Mouse (Mus musculus) CH12.LX (cell line): ENCODE data around the gene Oosp3. TPM values are rescaled to one million over a fixed set of nuclear protein-coding genes. Genes with fewer than 3 reads are reported as not detected.

ENCODE experiments used
- DNase-seq: peaks from one replicate; pipeline ENCODE4 v3.0.0-alpha.2; 2013; ENCODE audit errors: extremely low read depth
- H3K27ac ChIP-seq: 2 replicates; pipeline ENCODE4 v1.5.1; 2012; ENCODE audit warnings: low read depth, mild to moderate bottlenecking, control low read depth, moderate library complexity; ENCODE audit not compliant: insufficient read depth
- H3K27me3 ChIP-seq: replicated peaks from 2 replicates; pipeline ENCODE3; 2012; ENCODE audit warnings: inconsistent platforms
- H3K36me3 ChIP-seq, 2 experiments: replicated peaks in 1 of 2; 2 replicates each; pipeline versions ENCODE3 to v1.6.1; 2012; ENCODE audit warnings: inconsistent platforms in 1 of 2, low read length in 1 of 2, mild to moderate bottlenecking in 1 of 2, mixed read lengths in 1 of 2, moderate library complexity in 1 of 2; ENCODE audit not compliant: control insufficient read depth in 1 of 2, insufficient read depth in 1 of 2
- H3K4me1 ChIP-seq, 2 experiments: 2 replicates each; pipeline ENCODE4 v1.6.1; 2012; ENCODE audit warnings: inconsistent platforms in 1 of 2, moderate library complexity in 1 of 2; ENCODE audit not compliant: insufficient read depth in 2 of 2, control insufficient read depth in 1 of 2
- H3K4me2 ChIP-seq: 2 replicates; pipeline ENCODE4 v1.6.1; 2012; ENCODE audit warnings: low read depth, mild to moderate bottlenecking, control low read depth; ENCODE audit not compliant: poor library complexity, insufficient read depth, severe bottlenecking
- H3K4me3 ChIP-seq, 3 experiments: fragments of 150-350 bp in 1 of 3; sonication (generic) in 1 of 3; replicated peaks in 1 of 3; 2 replicates each; pipeline versions ENCODE3 to v1.5.1; 2011 to 2012; ENCODE audit warnings: low read depth in 2 of 3, low read length in 2 of 3, mild to moderate bottlenecking in 2 of 3, moderate library complexity in 2 of 3, control low read depth in 1 of 3, improper control_type of control experiment in 1 of 3, inconsistent platforms in 1 of 3, mixed read lengths in 1 of 3; ENCODE audit not compliant: poor library complexity in 1 of 3
- H3K79me2 ChIP-seq: replicated peaks from 2 replicates; pipeline ENCODE4 v1.6.1; 2012; ENCODE audit warnings: mild to moderate bottlenecking, moderate library complexity; ENCODE audit not compliant: control insufficient read depth, poor library complexity, insufficient read depth, severe bottlenecking; ENCODE audit errors: extremely low read depth
- H3K9ac ChIP-seq: 2 replicates; pipeline ENCODE4 v1.6.1; 2012; ENCODE audit warnings: low read depth, mild to moderate bottlenecking, control low read depth, moderate library complexity; ENCODE audit not compliant: insufficient read depth
- H3K9me3 ChIP-seq: replicated peaks from 2 replicates; pipeline ENCODE3; 2012; ENCODE audit warnings: low read length, inconsistent platforms, mixed read lengths
- BHLHE40 ChIP-seq: IDR thresholded peaks from 2 replicates; pipeline ENCODE4 v1.6.1; 2011; ENCODE audit warnings: mild to moderate bottlenecking, low read depth, low read length, improper control_type of control experiment
- CHD1 ChIP-seq: IDR thresholded peaks from 2 replicates; pipeline ENCODE4 v1.6.1; 2012; ENCODE audit warnings: low read depth, low read length, improper control_type of control experiment, inconsistent platforms
- CHD2 ChIP-seq: IDR thresholded peaks from 2 replicates; pipeline ENCODE4 v1.6.1; 2011; ENCODE audit warnings: low read length, improper control_type of control experiment
- CTCF ChIP-seq, 2 experiments: IDR thresholded peaks in 1 of 2; conservative IDR thresholded peaks in 1 of 2; 2 replicates each; pipeline ENCODE4 v1.5.1; 2011 to 2012; ENCODE audit warnings: low read depth in 2 of 2, low read length in 2 of 2, improper control_type of control experiment in 1 of 2, inconsistent platforms in 1 of 2, mild to moderate bottlenecking in 1 of 2, moderate library complexity in 1 of 2
- E2F4 ChIP-seq: IDR thresholded peaks from 2 replicates; pipeline ENCODE4 v1.6.1; 2011; ENCODE audit warnings: low read depth, low read length, improper control_type of control experiment; ENCODE audit not compliant: insufficient replicate concordance
- EP300 ChIP-seq: IDR thresholded peaks from 2 replicates; pipeline ENCODE4 v1.6.1; 2011; ENCODE audit warnings: low read length, improper control_type of control experiment
- GABPA ChIP-seq: IDR thresholded peaks from 2 replicates; pipeline ENCODE4 v1.6.1; 2012; ENCODE audit warnings: low read depth, low read length, improper control_type of control experiment, inconsistent platforms; ENCODE audit not compliant: insufficient replicate concordance
- HCFC1 ChIP-seq: IDR thresholded peaks from 2 replicates; pipeline ENCODE4 v1.6.1; 2012; ENCODE audit warnings: low read depth, mild to moderate bottlenecking, inconsistent platforms, low read length, improper control_type of control experiment
- JUN ChIP-seq: IDR thresholded peaks from 2 replicates; pipeline ENCODE4 v1.6.1; 2011; ENCODE audit warnings: low read depth, mild to moderate bottlenecking, low read length, improper control_type of control experiment, moderate library complexity; ENCODE audit not compliant: insufficient read depth
- JUND ChIP-seq: conservative IDR thresholded peaks from 2 replicates; pipeline ENCODE4 v1.6.1; 2011; ENCODE audit warnings: low read depth, low read length, improper control_type of control experiment
- MAZ ChIP-seq: IDR thresholded peaks from 2 replicates; pipeline ENCODE4 v1.6.1; 2012; ENCODE audit warnings: low read depth, mild to moderate bottlenecking, inconsistent platforms, low read length, improper control_type of control experiment, moderate library complexity
- MEF2A ChIP-seq: IDR thresholded peaks from 2 replicates; pipeline ENCODE4 v1.6.1; 2014; ENCODE audit warnings: low read depth, mild to moderate bottlenecking, inconsistent platforms, low read length, improper control_type of control experiment, borderline replicate concordance
- MXI1 ChIP-seq: IDR thresholded peaks from 2 replicates; pipeline ENCODE4 v1.6.1; 2011; ENCODE audit warnings: mild to moderate bottlenecking, low read depth, low read length, improper control_type of control experiment
- MYC ChIP-seq: IDR thresholded peaks from 2 replicates; pipeline ENCODE4 v1.6.1; 2011; ENCODE audit warnings: low read depth, mild to moderate bottlenecking, improper control_type of control experiment, low read length
- NRF1 ChIP-seq: IDR thresholded peaks from 2 replicates; pipeline ENCODE4 v1.6.1; 2014; ENCODE audit warnings: low read depth, mild to moderate bottlenecking, inconsistent platforms, low read length, improper control_type of control experiment, moderate library complexity
- POLR2A ChIP-seq: IDR thresholded peaks from 2 replicates; pipeline ENCODE4 v1.6.1; 2011; ENCODE audit warnings: low read depth, mild to moderate bottlenecking, improper control_type of control experiment, low read length
- POLR2AphosphoS2 ChIP-seq: IDR thresholded peaks from 2 replicates; pipeline ENCODE4 v1.6.1; 2011; ENCODE audit warnings: low read depth, low read length, improper control_type of control experiment
- SIN3A ChIP-seq: IDR thresholded peaks from 2 replicates; pipeline ENCODE4 v1.6.1; 2012; ENCODE audit warnings: low read length, improper control_type of control experiment, inconsistent platforms
- SMC3 ChIP-seq: IDR thresholded peaks from 2 replicates; pipeline ENCODE4 v1.6.1; 2011; ENCODE audit warnings: low read depth, low read length, improper control_type of control experiment
- TBP ChIP-seq: conservative IDR thresholded peaks from 2 replicates; pipeline ENCODE4 v1.6.1; 2011; ENCODE audit warnings: low read depth, low read length, improper control_type of control experiment
- UBTF ChIP-seq: IDR thresholded peaks from 2 replicates; pipeline ENCODE4 v1.6.1; 2012; ENCODE audit warnings: low read depth, mild to moderate bottlenecking, inconsistent platforms, low read length, improper control_type of control experiment, moderate library complexity
- USF1 ChIP-seq: IDR thresholded peaks from 2 replicates; pipeline ENCODE4 v1.6.1; 2014; ENCODE audit warnings: low read depth, mild to moderate bottlenecking, inconsistent platforms, low read length, improper control_type of control experiment
- USF2 ChIP-seq: conservative IDR thresholded peaks from 2 replicates; pipeline ENCODE4 v1.6.1; 2011; ENCODE audit warnings: low read depth, low read length, improper control_type of control experiment
- ZC3H11A ChIP-seq: IDR thresholded peaks from 2 replicates; pipeline ENCODE4 v1.6.1; 2012; ENCODE audit warnings: low read depth, mild to moderate bottlenecking, inconsistent platforms, low read length, improper control_type of control experiment
- ZKSCAN1 ChIP-seq: IDR thresholded peaks from 2 replicates; pipeline ENCODE4 v1.6.1; 2012; ENCODE audit warnings: low read depth, inconsistent platforms, low read length, improper control_type of control experiment, borderline replicate concordance
- ZMIZ1 ChIP-seq: IDR thresholded peaks from 2 replicates; pipeline ENCODE4 v1.6.1; 2012; ENCODE audit warnings: low read depth, mild to moderate bottlenecking, inconsistent platforms, low read length, improper control_type of control experiment
- ZNF384 ChIP-seq: IDR thresholded peaks from 2 replicates; pipeline ENCODE4 v1.6.1; 2012; ENCODE audit warnings: low read depth, low read length, improper control_type of control experiment, inconsistent platforms
- dilution Hi-C: fragments of 300-500 bp; cut with MboI; formaldehyde crosslinking; loops from 2 replicates; pipeline ENCODE4 v1.14.3; 2020; ENCODE audit warnings: low sequenced_read_pairs; ENCODE audit not compliant: extremely low pct_unique_long_range_greater_than_20kb, extremely low pct_ligation_motif_present
- in situ Hi-C: fragments of 300-500 bp; cut with MboI; formaldehyde crosslinking; loops from 3 replicates; pipeline ENCODE4 v1.14.3; 2019; ENCODE audit warnings: low sequenced_read_pairs, low pct_ligation_motif_present, low pct_unique_long_range_greater_than_20kb, mixed read lengths
- polyA plus RNA-seq: library from polyadenylated mRNA; unstranded; fragments of >175 nt; gene quantifications from 2 replicates; pipeline ENCODE4 v1.2.1, GENCODE M21; 2012; ENCODE audit warnings: low read depth; ENCODE audit not compliant: insufficient read length
- total RNA-seq, 2 experiments: library from RNA; depleted of rRNA; stranded (reverse); fragments of 300-350 nt in 1 of 2; fragments of >200 nt in 1 of 2; gene quantifications; 2 replicates each; pipeline ENCODE4 v1.2.3; 2012 to 2014

Gene Oosp3
- total and polyA plus RNA-seq, 3 experiments, result not detected

DNA sequence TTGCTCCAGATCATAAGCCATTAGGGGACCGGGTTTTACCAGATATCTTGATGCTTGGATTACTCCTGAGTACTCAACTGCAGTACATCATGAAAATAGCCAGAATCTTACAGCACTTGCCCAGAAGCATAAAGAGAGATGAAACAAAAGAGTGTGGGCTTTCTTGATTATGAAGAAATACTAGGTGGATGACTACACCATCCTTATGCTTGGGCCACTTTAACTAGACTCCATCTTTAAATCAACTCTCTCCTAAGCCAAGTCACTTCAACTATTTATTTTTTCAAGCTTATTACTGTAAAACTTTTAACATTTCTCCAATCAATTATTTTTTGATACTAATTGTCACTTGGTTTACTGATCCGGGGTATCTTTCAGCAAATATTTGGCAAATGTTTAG, 27.0 kb downstream of the Oosp3 start:
- dilution Hi-C loops, result no loop called here

DNA sequence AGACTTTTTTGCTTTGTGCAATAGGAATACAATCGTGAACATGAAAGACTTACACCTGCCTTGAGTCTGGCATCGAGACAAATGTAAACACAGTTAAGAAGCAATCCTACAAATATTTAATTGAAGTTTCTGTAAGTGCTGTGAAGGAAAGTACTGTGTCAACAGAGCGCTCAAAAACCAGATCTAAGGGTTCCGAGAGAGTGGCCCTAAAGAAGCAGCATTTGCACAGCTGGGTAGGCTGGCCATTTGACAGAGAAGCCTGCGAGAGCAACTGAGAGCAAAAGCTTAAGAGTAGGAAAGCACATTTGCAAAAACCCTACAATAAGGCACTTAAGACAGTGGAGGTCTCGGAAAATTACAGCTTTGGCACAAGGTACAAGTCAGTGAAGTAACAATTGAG, 27.4 kb downstream of the Oosp3 start:
- Histone ChIP-seq H3K79me2 (no peaks in the 10 kb centered on the region), H3K4me3 (no peak overlapping the region), H3K27ac (no peak overlapping the region), H3K9me3 (no peaks in the 10 kb centered on the region), H3K36me3 (no peaks in the 10 kb centered on the region), H3K9ac (no peak overlapping the region), H3K4me2 (no peak overlapping the region), H3K27me3 (no peaks in the 10 kb centered on the region), H3K4me1 (no peaks in the 10 kb centered on the region)
- in situ Hi-C loops, result no loop called here
- no peak for DNase-seq
- dilution Hi-C loops, result no loop called here
- TF ChIP-seq GABPA, result no peak
- no peak for TF ChIP-seq JUND
- TF ChIP-seq TBP, result no peak
- no peak for TF ChIP-seq ZNF384
- TF ChIP-seq CTCF (conservative IDR thresholded peaks at IDR 0.05 in 1 of 2, IDR thresholded peaks at IDR 0.05 in 1 of 2; ENCODE audit: low read depth in 2 of 2, low read length in 2 of 2), result no peak

More for the DNA sequence above, 27.0 kb downstream of the Oosp3 start:
- no peaks in the 10 kb centered on the region for H3K9me3 ChIP-seq
- no peaks in the 10 kb centered on the region for H3K79me2 ChIP-seq
- no peak overlapping the region for H3K9ac ChIP-seq
- no peak for DNase-seq
- H3K4me1 ChIP-seq, result no peaks in the 10 kb centered on the region
- no peak overlapping the region for H3K4me2 ChIP-seq
- no peak overlapping the region for H3K27ac ChIP-seq
- in situ Hi-C loops, result no loop called here
- H3K27me3 ChIP-seq, result no peaks in the 10 kb centered on the region
- H3K36me3 ChIP-seq, result no peaks in the 10 kb centered on the region
- TF ChIP-seq UBTF (no peak), CHD2 (no peak), E2F4 (no peak), MXI1 (no peak), POLR2A (no peak), SMC3 (no peak), EP300 (no peak), ZC3H11A (no peak), CTCF (conservative IDR thresholded peaks at IDR 0.05 in 1 of 2, IDR thresholded peaks at IDR 0.05 in 1 of 2; ENCODE audit: low read depth in 2 of 2, low read length in 2 of 2) (no peak), BHLHE40 (no peak)
- TF ChIP-seq, all 38 proteins: peak for 0
- H3K4me3 ChIP-seq, result no peak overlapping the region

DNA sequence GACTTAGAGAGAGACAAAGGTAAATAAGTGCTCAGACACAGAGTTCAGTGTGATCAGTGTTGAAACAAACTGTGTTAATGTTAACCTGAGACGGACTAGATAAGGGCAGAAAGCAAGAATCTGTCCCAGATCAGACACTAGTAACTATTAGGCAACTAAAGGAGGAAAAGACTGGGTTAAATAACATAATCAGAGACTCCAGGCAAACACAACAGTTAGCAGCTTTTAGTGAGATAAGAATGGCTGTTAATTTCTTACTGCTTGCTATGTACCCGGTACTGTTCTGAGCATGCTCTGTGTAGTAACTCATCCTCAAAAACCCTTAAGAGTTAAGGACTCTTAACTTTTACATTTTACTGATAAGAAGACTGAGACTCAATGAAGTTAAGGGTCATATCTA, 29.1 kb downstream of the Oosp3 start:
- dilution Hi-C loops, result no loop called here
- in situ Hi-C loops, result no loop called here
- Histone ChIP-seq H3K36me3 (no peaks in the 10 kb centered on the region), H3K9ac (no peak overlapping the region), H3K27ac (no peak overlapping the region), H3K4me3 (no peak overlapping the region), H3K79me2 (no peaks in the 10 kb centered on the region), H3K27me3 (no peaks in the 10 kb centered on the region), H3K9me3 (no peaks in the 10 kb centered on the region), H3K4me1 (no peaks in the 10 kb centered on the region), H3K4me2 (no peak overlapping the region)
- DNase-seq, result no peak
- TF ChIP-seq MEF2A (no peak), POLR2AphosphoS2 (no peak), MYC (no peak), SIN3A (no peak), SMC3 (no peak), GABPA (no peak), NRF1 (no peak), USF2 (no peak), CTCF (conservative IDR thresholded peaks at IDR 0.05 in 1 of 2, IDR thresholded peaks at IDR 0.05 in 1 of 2; ENCODE audit: low read depth in 2 of 2, low read length in 2 of 2) (no peak), TBP (no peak), HCFC1 (no peak), CHD1 (no peak), ZKSCAN1 (no peak), UBTF (no peak), MAZ (no peak), ZMIZ1 (no peak), JUN (no peak), ZNF384 (no peak), USF1 (no peak)
